Comparison of ENCODE assay signal across 7 mouse cellular contexts in genomic region chr4:40844811-40845751, GRCm38 (mm10). TPM values are rescaled to one million over a fixed set of nuclear protein-coding genes. Genes with fewer than 3 reads are reported as not detected.
A peak's percentile ranks its signal among the peaks of the same experiment; 100 is the strongest.
DNase-seq lines count a peak whose midpoint lies in the region; ATAC-seq and TF ChIP-seq lines count a peak whose summit lies in the region.

No protein-coding gene starts in this region.

- H3K9me3 ChIP-seq in intestine, embryonic 15.5 days: no peaks in the 10 kb centered on the region
- no peaks in the 10 kb centered on the region for H3K9me3 ChIP-seq in liver, postnatal 0 days (ENCODE audit: low read length)
- no peaks in the 10 kb centered on the region for H3K9me3 ChIP-seq in stomach, embryonic 16.5 days (replicated peaks; ENCODE audit: control insufficient read depth, low read length)

- peaks cover 40% of the 10 kb centered on the region for H3K4me1 ChIP-seq in intestine, embryonic 15.5 days (replicated peaks)
- H3K4me1 ChIP-seq in liver, postnatal 0 days (ENCODE audit: insufficient read depth): peaks cover 80% of the 10 kb centered on the region
- peaks cover 58% of the 10 kb centered on the region for H3K4me1 ChIP-seq in stomach, embryonic 16.5 days (ENCODE audit: control insufficient read depth, insufficient read depth, low read length)

- peak overlapping the region; percentile 4; the same call in 1 of the 2 replicates for H3K4me2 ChIP-seq in intestine, embryonic 15.5 days (replicated peaks)
- peak overlapping the region; percentile 78 for H3K4me2 ChIP-seq in liver, postnatal 0 days (ENCODE audit: low read depth, low read length)
- peak overlapping the region; percentile 30; the same call in 1 of the 2 replicates for H3K4me2 ChIP-seq in stomach, embryonic 16.5 days (ENCODE audit: low read depth, low read length)

- TF ChIP-seq EP300 in liver, postnatal 0 days (IDR thresholded peaks at IDR 0.05; ENCODE audit: low read depth): no peak

- peak; percentile 32 to 45 for DNase-seq in CD8-positive naive resting alpha-beta T cell, adult 2 months (ENCODE audit: low read depth in 2 of 2, low spot score in 2 of 2)
- DNase-seq in R1 (ENCODE audit: low read depth, low spot score): peak; percentile 90
- peak; percentile 62 for DNase-seq in gastrocnemius, adult 2 months
- no peak for DNase-seq in liver, postnatal 0 days
- DNase-seq in spleen, postnatal 4 days (ENCODE audit: low spot score in 2 of 2): no peak

- H3K4me3 ChIP-seq in gastrocnemius, adult 2 months: peak overlapping the region; percentile 46
- no peak overlapping the region for H3K4me3 ChIP-seq in intestine, embryonic 15.5 days (replicated peaks)
- no peak overlapping the region for H3K4me3 ChIP-seq in liver, postnatal 0 days (ENCODE audit: low read depth, low read length)
- no peak overlapping the region for H3K4me3 ChIP-seq in stomach, embryonic 16.5 days (replicated peaks; ENCODE audit: low read length)

- no peaks in the 10 kb centered on the region for H3K36me3 ChIP-seq in intestine, embryonic 15.5 days
- peaks cover 41% of the 10 kb centered on the region for H3K36me3 ChIP-seq in liver, postnatal 0 days (replicated peaks; ENCODE audit: insufficient read depth, low read length)
- H3K36me3 ChIP-seq in stomach, embryonic 16.5 days (ENCODE audit: control insufficient read depth, insufficient read depth, low read length): no peaks in the 10 kb centered on the region

- no peak for TF ChIP-seq CTCF in gastrocnemius, adult 2 months (IDR thresholded peaks at IDR 0.05)
- no peak for TF ChIP-seq CTCF in liver, postnatal 0 days (IDR thresholded peaks at IDR 0.05; ENCODE audit: low read depth)

- no peak overlapping the region for H3K9ac ChIP-seq in intestine, embryonic 15.5 days
- H3K9ac ChIP-seq in liver, postnatal 0 days (replicated peaks): no peak overlapping the region
- H3K9ac ChIP-seq in stomach, embryonic 16.5 days (ENCODE audit: low read length): no peak overlapping the region

- H3K27ac ChIP-seq in gastrocnemius, adult 2 months: peak overlapping the region; percentile 90
- H3K27ac ChIP-seq in intestine, embryonic 15.5 days: peak overlapping the region; percentile 87
- H3K27ac ChIP-seq in liver, postnatal 0 days (ENCODE audit: low read depth): peak overlapping the region; percentile 98
- peak overlapping the region; percentile 90 for H3K27ac ChIP-seq in stomach, embryonic 16.5 days (ENCODE audit: low read length)

- no peaks in the 10 kb centered on the region for H3K27me3 ChIP-seq in intestine, embryonic 15.5 days (replicated peaks)
- no peaks in the 10 kb centered on the region for H3K27me3 ChIP-seq in liver, postnatal 0 days (ENCODE audit: insufficient read depth, low read length)
- H3K27me3 ChIP-seq in stomach, embryonic 16.5 days (ENCODE audit: control insufficient read depth, insufficient read depth, low read length): no peaks in the 10 kb centered on the region

- intact Hi-C loops in gastrocnemius, adult 2 months (cut with DNase I): no loop called here

- WGBS in intestine, embryonic 15.5 days: 46% methylated on average over 12 of the region's 12 CpGs
- WGBS in liver, postnatal 0 days (ENCODE audit: insufficient replicate concordance): 36% methylated on average over 12 of the region's 12 CpGs
- 39% methylated on average over 12 of the region's 12 CpGs for WGBS in stomach, embryonic 16.5 days

- no peak for ATAC-seq in intestine, embryonic 15.5 days
- ATAC-seq in liver, postnatal 0 days: peak; percentile 3; the same call in 1 of the 2 replicates
- peak; percentile 36; the same call in 1 of the 2 replicates for ATAC-seq in stomach, embryonic 16.5 days (ENCODE audit: insufficient read depth, low FRiP score)

RNA-seq across cellular contexts. Expression of gene B4galt1, which starts 8.7 kb away (rescaled TPM):
- total RNA-seq in gastrocnemius, adult 2 months (2021): 10 to 100 TPM; 30.5 to 42.2 TPM
- 30.2 and 33.2 TPM in 2 replicates for polyA plus RNA-seq in intestine, embryonic 15.5 days (2015; fragmentation: Nextera tagmentation; extraction: Ambion mirVana)
- polyA plus RNA-seq in liver, postnatal 0 days (2015; fragmentation: Nextera tagmentation; extraction: Ambion mirVana): 26.4 and 30.2 TPM in 2 replicates
- 50.1 and 51.2 TPM in 2 replicates for polyA plus RNA-seq in stomach, embryonic 16.5 days (2015; fragmentation: Nextera tagmentation; extraction: Ambion mirVana)

Comparison
In these comparisons a context has a peak if more than half of its experiments do, and no peak if none do; other contexts are left out.
1. DNase-seq: peak in CD8-positive naive resting alpha-beta T cell, adult 2 months (2 of 2), R1 (single experiment) and gastrocnemius, adult 2 months (single experiment); none in liver, postnatal 0 days (single experiment) and spleen, postnatal 4 days (0 of 2).
2. H3K4me2 ChIP-seq: peak in every context shown above with its lines; median percentile 78 in liver, postnatal 0 days; 30 in stomach, embryonic 16.5 days; 4 in intestine, embryonic 15.5 days.
3. Peak in every context shown above with its lines, with median percentiles within 50 percentile points of each other: H3K27ac ChIP-seq.